Mouse (Mus musculus) thymus, postnatal 0 days (tissue): ENCODE data around the gene Calm5. TPM values are rescaled to one million over a fixed set of nuclear protein-coding genes. Genes with fewer than 3 reads are reported as not detected.
"Not testable (repeated sequence)": the region's sequence is repeated elsewhere in the genome, so short reads cannot be mapped to it uniquely, and the experiment has no call there.

Experiments used
- DNase-seq: peaks from one replicate; pipeline ENCODE4 v3.0.0-alpha.2; 2015; ENCODE audit warnings: low spot score
- polyA plus RNA-seq: library from polyadenylated mRNA; unstranded; fragments of >200 nt; fragmentation: Nextera tagmentation; extraction: Ambion mirVana; gene quantifications from 2 replicates; pipeline ENCODE4 v1.2.1, GENCODE M21; 2015

Gene Calm5
- 0.39 TPM in 1 of 2 replicates, not detected in the other for polyA plus RNA-seq

DNA sequence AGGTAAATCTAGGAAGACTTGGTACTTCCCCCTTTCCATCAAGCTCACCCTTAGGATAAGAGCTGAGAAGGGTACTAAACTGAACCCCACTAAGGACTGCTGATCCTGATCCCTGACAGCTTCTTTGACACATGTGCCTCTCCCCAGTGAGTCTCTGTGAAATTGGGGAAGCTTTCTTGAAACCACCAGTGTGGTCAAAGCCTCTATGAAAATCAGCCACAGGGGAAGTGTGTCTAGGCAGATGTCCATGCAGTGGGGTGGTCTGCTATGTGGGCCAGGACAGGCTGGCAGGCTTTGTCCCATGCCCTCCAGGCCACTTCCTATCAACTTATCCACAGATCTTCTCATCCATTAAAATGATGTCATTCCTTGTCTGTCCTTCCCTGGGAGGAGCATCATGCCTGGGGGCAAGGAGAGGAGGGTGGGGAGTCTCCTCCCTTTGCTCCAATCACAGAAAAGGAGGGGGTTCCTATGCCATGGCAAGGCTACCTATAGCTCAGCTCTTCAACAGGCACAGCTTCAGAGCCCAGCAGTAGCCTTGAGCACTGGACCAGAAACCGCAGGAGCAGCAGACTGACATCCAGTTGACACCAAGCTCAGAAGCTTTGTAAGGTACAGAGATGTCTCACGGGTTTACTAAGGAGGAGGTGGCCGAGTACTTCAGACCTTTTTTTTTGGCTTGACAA, at the start of gene Calm5:
Calm5 (plus strand) TSS at position 526 of the 686 bp plus-strand sequence.
- DNase-seq, result not testable (repeated sequence)

DNA sequence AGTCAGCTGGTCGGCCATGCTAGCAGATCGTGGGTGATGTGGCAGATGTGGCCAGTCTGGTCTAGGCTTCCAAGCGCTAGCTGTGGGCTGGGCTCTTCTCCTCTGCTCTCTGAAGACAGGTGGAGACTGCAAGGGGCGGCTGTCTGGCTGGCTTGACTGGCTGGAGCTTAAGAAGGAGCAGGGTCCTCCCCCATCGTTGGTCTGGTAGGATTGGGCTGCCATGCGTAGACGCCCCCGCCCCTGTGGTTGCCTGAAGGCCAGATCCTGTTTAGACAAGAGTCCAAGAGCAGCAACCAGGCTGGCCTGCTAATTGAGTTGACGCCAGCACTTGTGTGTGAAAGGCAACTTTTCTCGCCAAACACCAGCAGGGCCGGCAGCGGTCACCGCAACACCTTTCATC, 49.8 kb upstream of the Calm5 start, which contains the start of gene Calml3:
Calml3 (minus strand) TSS at position 131 of the 400 bp plus-strand sequence.
- DNase-seq, result no peak

DNA sequence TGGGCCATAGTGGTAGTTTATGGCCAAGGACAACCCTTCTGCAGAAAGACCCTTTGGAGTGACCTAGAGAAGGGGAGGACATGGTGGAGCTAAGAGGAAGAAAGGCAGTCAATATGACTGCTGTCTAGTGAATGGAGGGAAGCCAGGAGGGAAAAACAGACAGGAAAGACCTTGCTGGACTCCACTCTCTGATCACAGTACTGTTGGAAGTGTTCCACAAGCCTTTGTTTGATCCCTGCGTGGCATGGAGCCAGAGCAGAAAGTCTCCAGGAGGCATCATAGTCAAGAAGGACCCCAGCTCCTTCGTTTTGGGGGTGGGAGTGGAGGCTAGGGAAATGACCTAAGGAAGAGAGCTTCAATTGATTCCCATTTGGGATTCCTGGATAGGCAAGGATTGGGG, 48.8 kb upstream of the Calm5 start:
- DNase-seq, result no peak

DNA sequence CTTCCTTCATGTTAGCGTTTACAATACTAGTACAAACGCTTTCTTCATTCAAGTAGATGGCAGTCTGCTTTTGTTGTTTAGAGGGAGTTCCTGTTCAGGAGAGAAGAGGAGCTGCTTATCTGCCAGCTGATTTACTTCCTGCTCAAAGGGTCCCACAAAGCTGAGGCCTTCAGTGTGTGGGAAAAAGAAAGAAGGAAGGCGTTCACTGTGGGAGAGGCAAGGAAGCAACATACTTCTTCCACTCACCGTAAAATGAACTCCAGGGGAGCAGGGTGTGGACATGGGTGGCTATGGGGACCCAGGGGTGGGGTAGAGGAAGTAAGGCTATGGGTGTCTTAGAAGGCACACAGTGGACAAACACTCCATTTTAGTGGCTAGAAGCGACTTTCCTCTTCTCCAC, 48.3 kb upstream of the Calm5 start:
- DNase-seq, result no peak

DNA sequence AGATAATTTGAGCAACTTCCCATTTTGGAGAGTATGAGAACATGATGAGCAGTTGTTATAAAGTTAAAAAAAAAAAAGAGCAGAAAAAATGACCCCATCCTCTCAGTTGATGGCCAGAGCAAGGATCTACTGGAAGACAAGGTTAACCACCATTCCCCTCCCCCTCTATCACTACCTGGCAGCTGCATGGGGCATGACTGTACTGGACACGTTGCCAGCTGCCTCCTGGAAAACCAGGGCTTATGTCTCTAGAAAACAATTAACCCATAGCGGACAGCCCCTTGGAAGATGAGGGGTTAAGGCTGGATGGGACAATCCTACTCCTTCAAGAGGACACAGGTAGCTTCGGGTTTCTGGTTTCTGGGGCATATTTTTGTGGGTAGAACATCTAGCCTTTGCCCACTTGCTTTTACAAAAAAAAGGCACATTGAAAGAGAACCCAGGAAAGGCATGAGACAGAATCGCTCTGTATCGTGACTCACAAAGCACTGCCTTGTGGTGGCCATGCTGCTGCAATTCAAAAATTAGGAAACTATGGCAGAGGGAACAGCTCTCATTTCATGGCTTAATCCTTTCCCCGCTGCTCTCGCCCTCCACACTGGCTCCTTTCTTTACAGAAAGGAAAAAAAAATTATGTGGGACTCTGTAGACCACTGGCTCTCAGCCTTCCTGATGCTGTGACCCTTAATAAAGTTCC, 46.7 kb upstream of the Calm5 start:
- no peak for DNase-seq

DNA sequence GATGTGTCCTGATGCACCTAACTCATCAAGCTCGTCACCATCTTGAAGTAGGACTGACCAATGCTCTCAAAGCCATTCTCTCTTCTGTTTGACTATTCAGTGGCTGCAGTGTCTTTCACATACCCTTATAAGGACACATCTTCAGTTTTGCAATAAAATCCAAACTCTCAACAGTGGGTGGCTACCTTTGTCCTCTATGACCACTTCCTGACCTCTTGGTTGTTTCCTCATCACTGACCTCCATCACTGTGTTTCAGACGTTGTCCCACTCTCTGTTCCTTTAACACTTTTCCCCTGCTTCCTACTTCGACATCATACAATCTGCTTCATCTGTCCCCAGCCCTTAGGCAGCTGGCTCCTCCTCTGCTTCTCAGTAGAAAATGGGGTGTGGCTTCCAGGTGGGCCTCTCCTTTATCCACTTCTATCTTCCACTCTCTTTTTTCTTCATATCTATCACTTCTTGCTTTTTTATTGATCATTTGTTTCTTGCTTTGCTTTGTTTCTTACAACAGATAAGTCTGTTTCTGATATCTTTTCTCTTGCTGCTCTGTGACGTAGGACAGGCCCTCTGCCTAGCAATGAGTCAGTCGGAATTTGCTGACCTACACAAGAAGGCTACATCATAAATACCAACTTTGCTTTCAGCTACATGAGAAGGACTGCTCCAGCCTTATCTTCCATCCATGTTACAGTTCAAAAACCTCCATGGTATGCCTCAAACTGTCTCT, 35.8 kb upstream of the Calm5 start:
- DNase-seq, result no peak

DNA sequence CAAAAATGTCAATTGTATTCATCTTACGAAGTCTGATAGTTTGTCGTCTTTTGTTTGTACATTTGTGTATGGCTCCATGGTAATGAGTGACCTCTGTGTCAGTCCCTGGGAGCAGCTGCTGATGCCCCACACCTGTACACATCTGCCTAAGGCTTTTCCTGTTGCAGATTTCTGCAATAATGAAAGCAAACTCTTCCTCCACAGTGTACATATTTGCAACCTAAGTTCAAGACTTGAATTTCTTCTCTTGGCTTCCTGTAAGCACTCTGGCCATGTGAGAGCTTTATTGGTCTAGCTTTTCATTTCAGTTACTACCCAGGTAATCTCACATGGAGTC, 35.3 kb upstream of the Calm5 start:
- DNase-seq, result no peak

DNA sequence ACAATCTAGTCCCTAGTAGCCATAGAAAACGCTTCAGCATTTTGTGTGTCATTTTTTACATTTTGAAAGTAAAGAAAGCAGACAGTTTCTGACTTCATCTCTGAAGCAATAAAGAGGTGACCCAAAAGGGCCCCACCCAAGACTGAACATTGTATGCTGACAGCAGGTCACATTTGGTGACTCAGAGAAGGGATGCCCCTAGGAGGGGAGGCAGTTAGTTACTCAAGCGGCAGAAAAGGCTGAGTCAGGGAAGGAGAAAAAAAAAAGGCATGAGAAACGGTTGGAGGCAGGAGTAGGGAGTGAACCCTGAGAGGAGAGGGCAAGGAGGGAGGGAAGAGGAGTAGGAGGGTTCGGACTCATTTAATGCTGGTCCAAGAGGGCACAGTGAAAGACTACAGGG, 31.9 kb upstream of the Calm5 start:
- no peak for DNase-seq

DNA sequence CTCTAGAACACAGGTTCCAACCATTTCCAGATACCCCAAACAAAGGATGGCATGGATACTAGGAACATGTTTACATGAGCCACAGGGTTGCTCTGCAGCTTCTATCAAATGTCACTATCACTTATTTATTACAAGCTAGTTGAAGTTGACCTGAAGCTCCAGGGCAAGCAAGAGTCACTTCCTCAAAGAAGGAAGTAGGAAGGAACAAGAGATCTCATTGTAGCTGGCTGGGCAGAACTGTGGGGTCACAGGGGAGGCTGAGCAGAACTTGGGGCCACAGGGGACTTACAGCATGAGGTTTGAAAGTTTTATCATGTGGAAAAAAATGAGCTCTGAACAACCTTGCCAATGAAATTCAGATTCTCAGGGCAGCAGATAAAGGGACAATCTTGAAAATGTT, 28.2 kb upstream of the Calm5 start:
- DNase-seq, result no peak

DNA sequence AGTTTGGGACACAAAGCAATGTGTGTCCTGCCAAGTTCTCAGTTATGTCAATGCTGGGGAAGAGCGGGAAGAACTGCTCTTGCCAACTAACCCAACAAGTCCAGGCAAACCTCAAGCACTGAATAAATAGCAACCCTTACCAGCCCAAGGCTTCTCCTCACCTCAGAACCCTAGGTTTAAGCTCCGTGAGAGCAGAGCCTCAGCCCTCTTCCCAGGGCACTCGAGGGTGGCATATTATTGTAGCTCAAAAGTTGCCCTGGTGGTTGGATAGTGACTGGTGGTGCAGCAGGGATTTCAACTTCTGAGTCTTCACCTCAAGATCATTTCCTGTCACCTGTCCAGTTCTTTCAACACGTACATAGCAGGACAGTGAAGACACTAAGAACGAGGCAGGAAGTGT, 22.4 kb upstream of the Calm5 start:
- DNase-seq, result no peak

DNA sequence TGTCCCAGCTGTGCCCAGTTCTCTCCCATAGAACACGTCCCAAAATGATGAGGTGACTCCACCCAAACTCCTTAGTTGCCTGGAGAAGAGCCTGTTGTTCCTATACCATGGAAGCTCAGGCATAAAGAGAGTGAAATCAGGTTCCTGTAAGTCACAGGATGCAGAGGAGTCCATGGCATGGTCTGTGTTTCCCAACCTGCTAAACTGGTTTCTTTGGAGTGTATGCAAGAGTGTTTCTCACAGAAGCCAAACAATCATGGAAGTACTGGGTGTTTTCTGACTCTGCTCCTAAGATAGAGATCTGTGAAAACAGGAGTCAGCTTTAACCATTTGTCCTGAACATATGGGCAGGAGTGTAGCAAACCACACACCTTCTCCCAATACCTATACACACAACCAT, 22.0 kb upstream of the Calm5 start:
- DNase-seq, result no peak

DNA sequence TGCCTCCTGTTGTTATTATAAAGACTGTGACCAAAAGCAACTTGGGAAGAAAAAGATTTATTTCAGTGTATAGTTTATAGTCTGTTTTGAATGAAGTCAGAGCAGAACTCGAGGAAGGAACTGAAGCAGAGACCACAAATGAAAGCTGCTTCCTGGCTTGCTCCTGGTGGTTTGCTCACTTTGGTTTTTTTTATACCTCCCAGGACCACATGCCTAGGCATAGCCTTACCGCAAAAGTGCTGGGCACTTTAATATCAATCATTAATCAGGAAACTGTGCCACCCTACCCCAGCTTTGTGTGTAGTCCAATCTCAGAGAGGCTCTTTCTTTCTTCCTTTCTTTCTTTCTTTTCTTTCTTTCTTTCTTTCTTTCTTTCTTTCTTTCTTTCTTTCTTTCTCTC, 21.5 kb upstream of the Calm5 start:
- no peak for DNase-seq

DNA sequence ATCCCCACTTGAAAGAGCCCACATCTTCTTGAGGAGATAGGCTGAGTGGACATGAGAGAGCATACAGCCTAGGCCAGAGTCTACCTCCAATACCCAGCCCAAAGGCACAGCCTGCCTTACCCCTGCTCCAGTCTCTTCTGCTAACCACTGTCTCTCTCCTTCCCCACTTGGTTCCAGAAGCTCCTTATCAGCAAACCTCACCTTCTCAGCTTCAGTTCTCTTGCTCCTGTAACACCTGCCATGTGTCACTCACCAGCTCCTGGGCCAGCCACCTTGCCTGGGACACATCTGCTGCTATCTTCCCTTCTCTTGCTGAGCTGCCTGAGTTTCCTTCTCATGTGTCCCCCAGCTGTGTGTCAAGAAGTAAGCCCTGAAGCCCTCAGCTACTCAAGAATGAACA, 20.3 kb upstream of the Calm5 start:
- not testable (repeated sequence) for DNase-seq

DNA sequence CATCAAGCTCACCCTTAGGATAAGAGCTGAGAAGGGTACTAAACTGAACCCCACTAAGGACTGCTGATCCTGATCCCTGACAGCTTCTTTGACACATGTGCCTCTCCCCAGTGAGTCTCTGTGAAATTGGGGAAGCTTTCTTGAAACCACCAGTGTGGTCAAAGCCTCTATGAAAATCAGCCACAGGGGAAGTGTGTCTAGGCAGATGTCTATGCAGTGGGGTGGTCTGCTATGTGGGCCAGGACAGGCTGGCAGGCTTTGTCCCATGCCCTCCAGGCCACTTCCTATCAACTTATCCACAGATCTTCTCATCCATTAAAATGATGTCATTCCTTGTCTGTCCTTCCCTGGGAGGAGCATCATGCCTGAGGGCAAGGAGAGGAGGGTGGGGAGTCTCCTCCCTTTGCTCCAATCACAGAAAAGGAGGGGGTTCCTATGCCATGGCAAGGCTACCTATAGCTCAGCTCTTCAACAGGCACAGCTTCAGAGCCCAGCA, 16.6 kb upstream of the Calm5 start, which contains the start of gene Calm4:
Calm4 (plus strand) TSS at position 446 of the 496 bp plus-strand sequence.
- not testable (repeated sequence) for DNase-seq

DNA sequence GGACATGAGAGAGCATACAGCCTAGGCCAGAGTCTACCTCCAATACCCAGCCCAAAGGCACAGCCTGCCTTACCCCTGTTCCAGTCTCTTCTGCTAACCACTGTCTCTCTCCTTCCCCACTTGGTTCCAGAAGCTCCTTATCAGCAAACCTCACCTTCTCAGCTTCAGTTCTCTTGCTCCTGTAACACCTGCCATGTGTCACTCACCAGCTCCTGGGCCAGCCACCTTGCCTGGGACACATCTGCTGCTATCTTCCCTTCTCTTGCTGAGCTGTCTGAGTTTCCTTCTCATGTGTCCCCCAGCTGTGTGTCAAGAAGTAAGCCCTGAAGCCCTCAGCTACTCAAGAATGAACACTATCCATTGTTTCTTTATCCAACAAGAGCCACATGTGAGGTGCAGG, 13.3 kb upstream of the Calm5 start:
- not testable (repeated sequence) for DNase-seq

DNA sequence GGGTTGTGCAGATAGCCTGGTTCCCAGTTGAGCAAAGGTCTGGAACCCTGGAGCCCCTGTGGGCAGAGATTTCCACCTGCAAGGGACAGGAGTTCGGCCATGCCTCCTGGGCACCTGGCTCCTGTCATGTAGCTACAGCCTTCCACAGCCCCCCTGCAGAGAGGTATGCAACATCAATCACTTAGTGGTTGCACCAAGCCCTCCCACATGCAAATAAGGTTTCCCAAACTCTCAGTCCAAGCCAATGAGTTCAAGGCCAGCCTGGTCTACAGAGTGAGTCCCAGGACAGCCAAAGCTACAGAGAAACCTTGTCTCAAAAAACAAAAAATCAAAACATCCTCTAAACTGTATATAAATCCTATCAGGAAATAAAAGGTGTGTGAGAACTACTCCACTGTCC, 3.6 kb upstream of the Calm5 start:
- no peak for DNase-seq

DNA sequence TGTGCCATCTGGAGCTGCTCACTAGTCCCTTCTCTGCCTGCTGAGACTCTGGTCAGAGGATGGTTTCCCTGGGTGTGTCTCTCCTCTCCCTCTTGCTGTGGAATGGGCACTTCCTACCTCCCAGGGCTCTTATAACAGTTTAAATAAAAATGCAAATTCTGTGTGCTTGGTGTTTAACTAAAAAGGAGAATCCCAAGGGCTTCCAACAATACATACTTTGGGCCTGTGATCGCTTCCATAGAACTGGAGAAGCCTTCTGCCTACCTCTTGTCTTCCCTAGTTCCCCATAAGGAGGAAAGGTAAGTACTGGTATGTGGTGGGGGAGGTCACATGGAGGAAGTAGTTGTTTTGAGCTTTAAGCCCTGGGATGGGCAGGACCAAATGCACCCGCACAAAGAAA, 883 bp downstream of the Calm5 start:
- DNase-seq, result no peak

DNA sequence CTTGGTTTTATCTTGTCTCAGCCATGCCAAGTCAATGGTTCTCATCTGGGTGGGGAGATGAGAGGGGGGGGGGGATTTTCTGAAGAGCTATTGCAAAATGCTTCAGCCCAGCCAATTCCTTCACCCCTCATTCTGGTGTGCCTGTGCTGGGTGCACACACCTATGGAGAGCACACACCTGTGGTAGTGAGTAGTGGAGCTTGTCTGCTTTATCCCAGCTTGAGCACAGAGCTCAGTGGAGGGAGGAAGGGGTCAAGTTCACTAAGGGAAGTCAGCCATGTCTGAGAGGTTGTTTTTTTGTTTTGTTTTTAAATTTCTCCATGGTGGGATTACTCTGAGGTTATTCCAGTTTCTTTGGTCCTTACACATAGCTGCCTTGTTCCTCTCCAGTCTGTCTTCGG, 2.3 kb downstream of the Calm5 start:
- no peak for DNase-seq

DNA sequence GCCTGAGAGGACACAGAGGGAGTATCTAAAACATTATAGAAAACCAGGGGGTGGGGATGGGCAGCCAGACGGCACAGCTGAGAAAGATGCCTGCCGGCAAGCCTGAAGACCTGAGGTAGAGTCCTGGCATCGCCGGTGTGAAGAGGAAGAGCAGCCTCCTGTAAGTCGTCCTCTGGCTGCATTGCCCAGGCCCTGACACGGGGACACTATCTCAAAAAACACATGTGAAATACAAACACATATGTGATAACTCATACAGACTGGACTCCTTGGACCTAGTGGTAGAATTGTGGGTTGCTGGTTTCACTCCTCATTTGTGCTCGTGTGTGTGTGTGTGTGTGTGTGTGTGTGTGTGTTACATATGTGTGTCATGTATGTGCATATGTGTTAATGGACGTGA, 7.3 kb downstream of the Calm5 start:
- no peak for DNase-seq

DNA sequence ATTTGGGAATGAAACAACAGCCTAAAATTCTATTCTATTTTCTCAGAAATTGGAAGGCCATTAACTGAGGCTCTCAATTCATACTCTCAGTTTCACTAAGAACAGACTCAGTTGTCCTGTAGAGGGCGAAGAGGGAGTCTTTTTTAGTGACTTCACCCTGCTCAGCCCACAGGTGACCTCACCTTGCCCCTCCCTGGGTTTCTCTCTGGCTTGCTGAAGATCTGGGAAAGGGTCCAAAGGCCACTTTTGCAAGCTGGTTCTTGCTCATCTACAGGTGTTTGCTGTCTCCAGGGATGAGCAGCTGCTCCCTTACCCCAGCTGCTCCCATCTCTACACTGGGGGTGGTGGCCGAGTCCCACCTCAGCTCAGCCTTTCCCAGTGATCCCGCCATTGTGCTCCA, 8.4 kb downstream of the Calm5 start:
- no peak for DNase-seq

DNA sequence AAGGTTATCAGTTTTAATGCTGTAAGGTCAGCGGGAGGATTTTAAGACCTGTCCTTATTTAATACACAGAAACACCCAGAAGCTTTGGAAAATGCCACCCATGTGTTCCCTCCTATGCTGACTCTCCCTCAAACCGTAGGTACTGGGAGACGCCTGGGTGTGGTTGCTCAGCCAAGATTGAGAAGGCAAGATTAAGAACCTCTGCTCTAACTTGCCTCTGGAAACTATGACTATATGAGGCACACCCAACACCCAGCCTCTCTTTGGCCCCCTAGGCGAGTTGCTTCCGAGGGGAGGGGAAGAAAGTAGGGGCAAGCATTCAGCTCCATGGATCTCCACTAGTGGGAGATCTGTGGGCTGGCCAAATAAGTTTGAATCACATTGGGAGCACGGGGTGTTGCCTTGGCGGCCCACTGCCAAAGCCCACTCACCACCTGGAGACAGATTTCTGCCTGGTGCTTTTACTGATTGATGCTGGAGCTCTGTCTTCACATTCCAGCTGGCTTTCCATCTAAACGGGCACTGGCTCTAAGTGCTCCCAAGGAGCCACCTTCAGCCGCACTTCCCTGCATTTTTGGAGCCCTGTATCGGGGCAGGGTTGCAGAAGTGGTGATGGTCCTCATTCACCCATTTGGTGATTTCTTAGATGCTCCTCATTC, 9.1 kb downstream of the Calm5 start:
- DNase-seq, result no peak
